Mouse (Mus musculus) heart, adult 2 months (tissue): ENCODE measurements at regions not wholly inside any gene's neighbourhood (a gene's known extent, or its start where the extent isn't known, plus 50 kb on each side); places are given as distances from the start of the nearest gene placed in this dataset.

ENCODE experiments used
- CTCF ChIP-seq: fragments of 200-600 bp; IDR thresholded peaks from 2 replicates; pipeline ENCODE4 v1.8.1; 2022; ENCODE audit warnings: antibody characterized with exemption, mild to moderate bottlenecking, moderate library complexity
- POLR2A ChIP-seq: fragments of 200-500 bp; IDR thresholded peaks from 2 replicates; pipeline ENCODE4 v1.6.1; 2011; ENCODE audit warnings: mild to moderate bottlenecking, low read depth, low read length, control low read depth; ENCODE audit not compliant: insufficient read depth

DNA sequence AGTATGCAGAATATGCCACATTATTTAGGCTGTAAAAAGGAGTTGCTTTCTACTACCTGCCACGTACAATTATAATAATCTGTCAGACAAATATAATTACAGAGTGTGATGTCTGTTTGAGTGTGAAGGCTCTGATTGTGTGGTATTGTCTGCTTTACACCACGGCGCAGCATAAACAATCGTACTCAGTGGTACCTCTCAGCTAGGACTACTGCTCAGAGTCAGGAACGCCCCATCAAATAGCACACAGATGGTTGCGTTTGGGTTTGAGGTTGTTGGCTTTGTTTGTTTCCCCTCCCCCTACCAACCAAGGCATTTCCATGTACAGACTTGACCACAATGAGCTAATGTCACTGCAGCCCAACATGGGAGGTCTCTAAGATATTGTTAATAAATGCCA is 246.2 kb upstream of the G2e3 start:
- TF ChIP-seq POLR2A (no peak), CTCF (no peak)
